In genomic region chr2:24383636-24384035, GRCm38 (mm10) we compare ENCODE assay signal across 22 mouse cellular contexts. TPM values are rescaled to one million over a fixed set of nuclear protein-coding genes. Genes with fewer than 3 reads are reported as not detected.
DNase-seq lines count a peak whose midpoint lies in the region; TF ChIP-seq lines count a peak whose summit lies in the region.
"Had no signal": no experiment of that assay in that cellular context is flagged by ENCODE, and none has a peak within 500 bp of the region (broad histone marks: within the 10 kb centered on the region; RNA-seq: fewer than 3 reads in every experiment).

No protein-coding gene starts in this region.

- H3K4me3 ChIP-seq in spleen, adult 2 months (ENCODE audit: extremely low read depth, insufficient read depth, insufficient read length), result no peak overlapping the region
- H3K4me3 ChIP-seq in CH12.LX (replicated peaks in 1 of 3; ENCODE audit: low read depth in 2 of 3, low read length in 2 of 3, poor library complexity in 1 of 3), result no peak overlapping the region
- H3K4me3 ChIP-seq: forebrain, embryonic 10.5 days; heart, embryonic 13.5 days; hindbrain, embryonic 10.5 days; midbrain, embryonic 13.5 days had no signal

- peaks cover 39% of the 10 kb centered on the region; the same call in 1 of the 2 replicates for H3K4me1 ChIP-seq in spleen, adult 2 months (ENCODE audit: control insufficient read depth, insufficient read depth, insufficient read length)
- peaks cover 27 to 44% of the 10 kb centered on the region in 2 experiments for H3K4me1 ChIP-seq in CH12.LX (ENCODE audit: control insufficient read depth in 1 of 2, insufficient read depth in 2 of 2)
- H3K4me1 ChIP-seq: forebrain, embryonic 10.5 days; heart, embryonic 13.5 days; hindbrain, embryonic 10.5 days; midbrain, embryonic 13.5 days had no signal

- no peaks in the 10 kb centered on the region for H3K27me3 ChIP-seq in spleen, adult 2 months (ENCODE audit: control insufficient read depth, insufficient read depth, low read length)
- no peaks in the 10 kb centered on the region for H3K27me3 ChIP-seq in CH12.LX (replicated peaks)
- H3K27me3 ChIP-seq: heart, embryonic 13.5 days; midbrain, embryonic 13.5 days; Patski had no signal

- dilution Hi-C loops in CH12.LX (cut with MboI; ENCODE audit: extremely low pct_ligation_motif_present, extremely low pct_unique_long_range_greater_than_20kb, low sequenced_read_pairs), result no loop called here

- H3K27ac ChIP-seq in spleen, adult 2 months (ENCODE audit: insufficient read depth, low read length), result peak overlapping the region; percentile 57
- no peak overlapping the region for H3K27ac ChIP-seq in CH12.LX (ENCODE audit: insufficient read depth, low read depth)
- H3K27ac ChIP-seq: forebrain, embryonic 10.5 days; heart, embryonic 13.5 days; hindbrain, embryonic 10.5 days; liver, embryonic 14.5 days; midbrain, embryonic 13.5 days had no signal

- 29% methylated on average over 3 of the region's 3 CpGs for WGBS in spleen, adult 2 months

- no peak for DNase-seq in spleen, adult 2 months (ENCODE audit: low read depth in 1 of 2, low spot score in 2 of 2)
- no peak for DNase-seq in spleen, adult 12 weeks (ENCODE audit: low spot score)
- DNase-seq in CH12.LX (ENCODE audit: extremely low read depth), result peak; percentile 24
- peak; percentile 45 for DNase-seq in induced T-regulatory cell, adult 2 months (ENCODE audit: low read depth)
- DNase-seq in naive thymus-derived CD4-positive, alpha-beta T cell, adult 2 months (ENCODE audit: low read depth), result peak; percentile 47
- no peak for DNase-seq in natural killer cell, adult 2 months (ENCODE audit: low spot score in 2 of 2)
- DNase-seq in kidney, adult 9 months, result no peak
- DNase-seq: cerebellum, adult 11 months; gastrocnemius, postnatal 36 days; kidney, adult 11 months; kidney, postnatal 14 days; lung, postnatal 14 days; right cerebral cortex, postnatal 14 days had no signal

- H3K79me2 ChIP-seq in CH12.LX (replicated peaks; ENCODE audit: control insufficient read depth, extremely low read depth, insufficient read depth, poor library complexity, severe bottlenecking), result peaks cover 31% of the 10 kb centered on the region

- H3K9ac ChIP-seq in CH12.LX (ENCODE audit: insufficient read depth, low read depth), result no peak overlapping the region; the same call in 1 of the 2 replicates
- H3K9ac ChIP-seq: heart, embryonic 13.5 days; liver, embryonic 14.5 days; midbrain, embryonic 13.5 days had no signal

- TF ChIP-seq CTCF in spleen, adult 2 months (IDR thresholded peaks at IDR 0.05; ENCODE audit: extremely low read depth, insufficient read depth, insufficient read length, insufficient replicate concordance), result no peak
- TF ChIP-seq CTCF in CH12.LX (conservative IDR thresholded peaks at IDR 0.05 in 1 of 2, IDR thresholded peaks at IDR 0.05 in 1 of 2; ENCODE audit: low read depth in 2 of 2, low read length in 2 of 2), result no peak

- H3K9me3 ChIP-seq in CH12.LX (replicated peaks; ENCODE audit: low read length), result no peaks in the 10 kb centered on the region
- H3K9me3 ChIP-seq: forebrain, embryonic 10.5 days; heart, embryonic 13.5 days; hindbrain, embryonic 10.5 days; midbrain, embryonic 13.5 days had no signal

- H3K36me3 ChIP-seq in spleen, adult 2 months (ENCODE audit: control insufficient read depth, insufficient read depth, low read length), result no peaks in the 10 kb centered on the region; the same call in 1 of the 2 replicates
- peaks cover 8 to 16% of the 10 kb centered on the region in 2 experiments for H3K36me3 ChIP-seq in CH12.LX (replicated peaks in 1 of 2; ENCODE audit: control insufficient read depth in 1 of 2, insufficient read depth in 1 of 2, low read length in 1 of 2)
- H3K36me3 ChIP-seq: forebrain, embryonic 10.5 days; heart, embryonic 13.5 days; hindbrain, embryonic 10.5 days; midbrain, embryonic 13.5 days had no signal

- no peak overlapping the region; the same call in 1 of the 2 replicates for H3K4me2 ChIP-seq in CH12.LX (ENCODE audit: insufficient read depth, low read depth, poor library complexity, severe bottlenecking)
- H3K4me2 ChIP-seq: heart, embryonic 13.5 days; midbrain, embryonic 13.5 days had no signal

- no peak for TF ChIP-seq RAD21 in CH12.LX (IDR thresholded peaks at IDR 0.05; ENCODE audit: low read depth, low read length)

- TF ChIP-seq EP300 in CH12.LX (IDR thresholded peaks at IDR 0.05; ENCODE audit: low read length), result no peak

- in situ Hi-C loops in CH12.LX (cut with MboI; ENCODE audit: low pct_ligation_motif_present, low pct_unique_long_range_greater_than_20kb, low sequenced_read_pairs), result no loop called here

- no peak for TF ChIP-seq POLR2A in spleen, adult 2 months (IDR thresholded peaks at IDR 0.05; ENCODE audit: low read depth, low read length)
- no peak for TF ChIP-seq POLR2A in CH12.LX (IDR thresholded peaks at IDR 0.05; ENCODE audit: low read depth, low read length)

TF ChIP-seq in CH12.LX, 34 proteins besides CTCF, POLR2A, EP300 and RAD21:
- TF ChIP-seq MEF2A (IDR thresholded peaks at IDR 0.05; ENCODE audit: borderline replicate concordance, low read depth, low read length) (no peak), ELF1 (IDR thresholded peaks at IDR 0.05; ENCODE audit: low read depth, low read length) (0 out of 2 replicates have a peak, but pooled peaks have one; percentile 34), NELFE (IDR thresholded peaks at IDR 0.05; ENCODE audit: low read depth, low read length) (peak; percentile 26; the same call in 1 of the 2 replicates)

RNA-seq across cellular contexts. Expression of gene Psd4, which starts 16.3 kb away (rescaled TPM):
- polyA plus RNA-seq in spleen, adult 2 months (2012; rRNA removed), result 40.1 and 41.1 TPM in 2 replicates
- total RNA-seq in CH12.LX (2012; rRNA removed) (55.0 and 60.4 TPM in 2 replicates), CH12.LX (2014; rRNA removed) (53.0 and 54.8 TPM in 2 replicates)
- 62.6 and 66.8 TPM in 2 replicates for polyA plus RNA-seq in CH12.LX (2012; ENCODE audit: insufficient read length, low read depth)

RNA-seq across cellular contexts. Expression of gene Il1rn, which starts 47.0 kb away (rescaled TPM):
- polyA plus RNA-seq in spleen, adult 2 months (2012; rRNA removed), result 2.0 and 2.2 TPM in 2 replicates
- total RNA-seq in CH12.LX (2012; rRNA removed), result 0.21 and 0.98 TPM in 2 replicates
- 0.54 and 0.71 TPM in 2 replicates for total RNA-seq in CH12.LX (2014; rRNA removed)
- polyA plus RNA-seq in CH12.LX (2012; ENCODE audit: insufficient read length, low read depth), result 0.37 and 0.44 TPM in 2 replicates
- total RNA-seq: gastrocnemius, postnatal 36 days; layer of hippocampus, postnatal 14 days; left cerebral cortex, postnatal 14 days had no signal
- polyA plus RNA-seq: cortical plate, adult 2 months; forebrain, embryonic 10.5 days had no signal

Comparison
In these comparisons a context has a peak if more than half of its experiments do, and no peak if none do; other contexts are left out.
1. DNase-seq: peak in CH12.LX (single experiment), induced T-regulatory cell, adult 2 months (single experiment) and naive thymus-derived CD4-positive, alpha-beta T cell, adult 2 months (single experiment); none in spleen, adult 2 months (0 of 2), spleen, adult 12 weeks (single experiment), natural killer cell, adult 2 months (0 of 2) and kidney, adult 9 months (single experiment).